In genomic region chr11:86604289-86604688, GRCm38 (mm10) we compare ENCODE assay signal across 23 mouse cellular contexts. TPM values are rescaled to one million over a fixed set of nuclear protein-coding genes. Genes with fewer than 3 reads are reported as not detected.
A peak's percentile ranks its signal among the peaks of the same experiment; 100 is the strongest.
DNase-seq lines count a peak whose midpoint lies in the region; ATAC-seq and TF ChIP-seq lines count a peak whose summit lies in the region.
"Had no signal": no experiment of that assay in that cellular context is flagged by ENCODE, and none has a peak within 500 bp of the region (broad histone marks: within the 10 kb centered on the region; RNA-seq: fewer than 3 reads in every experiment).

No protein-coding gene starts in this region.

- 84% methylated on average over 3 of the region's 3 CpGs for WGBS in liver, embryonic 13.5 days (ENCODE audit: insufficient replicate concordance)
- WGBS in liver, embryonic 12.5 days (ENCODE audit: insufficient replicate concordance) = 85% methylated on average over 3 of the region's 3 CpGs
- WGBS in intestine, postnatal 0 days = 84% methylated on average over 3 of the region's 3 CpGs
- WGBS in stomach, embryonic 16.5 days = 93% methylated on average over 3 of the region's 3 CpGs

- no peak overlapping the region for H3K4me3 ChIP-seq in liver, embryonic 13.5 days (replicated peaks)
- H3K4me3 ChIP-seq in liver, embryonic 12.5 days = no peak overlapping the region
- H3K4me3 ChIP-seq in bone marrow macrophage, adult 2 months (ENCODE audit: insufficient read depth, low read length) = no peak overlapping the region
- no peak overlapping the region for H3K4me3 ChIP-seq in intestine, postnatal 0 days (ENCODE audit: low read depth, low read length)
- H3K4me3 ChIP-seq in stomach, embryonic 16.5 days (replicated peaks; ENCODE audit: low read length) = no peak overlapping the region
- H3K4me3 ChIP-seq: erythroblast, embryonic 14.5 days; hindbrain, embryonic 10.5 days; limb, embryonic 12.5 days; megakaryocyte, embryonic 14.5 days; midbrain, embryonic 15.5 days; neural tube, embryonic 15.5 days had no signal

- H3K27ac ChIP-seq in liver, embryonic 13.5 days = peak overlapping the region; percentile 8
- no peak overlapping the region; the same call in 1 of the 2 replicates for H3K27ac ChIP-seq in liver, embryonic 12.5 days
- H3K27ac ChIP-seq in bone marrow macrophage, adult 2 months (ENCODE audit: insufficient read depth, low read depth, low read length) = peak overlapping the region; percentile 97
- peak overlapping the region; percentile 58 for H3K27ac ChIP-seq in intestine, postnatal 0 days (ENCODE audit: low read depth, low read length)
- peak overlapping the region; percentile 24 for H3K27ac ChIP-seq in stomach, embryonic 16.5 days (ENCODE audit: low read length)
- H3K27ac ChIP-seq: hindbrain, embryonic 10.5 days; hindbrain, postnatal 0 days; limb, embryonic 12.5 days; midbrain, embryonic 15.5 days; neural tube, embryonic 15.5 days had no signal

- H3K36me3 ChIP-seq in liver, embryonic 13.5 days = peaks cover 37% of the 10 kb centered on the region
- H3K36me3 ChIP-seq in liver, embryonic 12.5 days = peaks cover 52% of the 10 kb centered on the region
- H3K36me3 ChIP-seq in intestine, postnatal 0 days (ENCODE audit: control insufficient read depth, insufficient read depth) = peaks cover 14% of the 10 kb centered on the region; the same call in 1 of the 2 replicates
- peaks cover 4% of the 10 kb centered on the region for H3K36me3 ChIP-seq in stomach, embryonic 16.5 days (ENCODE audit: control insufficient read depth, insufficient read depth, low read length)

- H3K4me1 ChIP-seq in liver, embryonic 13.5 days (replicated peaks) = 0 out of 2 replicates have a peak, but pooled peaks cover 6% of the 10 kb centered on the region
- peaks cover 5% of the 10 kb centered on the region for H3K4me1 ChIP-seq in liver, embryonic 12.5 days
- peaks cover 54% of the 10 kb centered on the region for H3K4me1 ChIP-seq in bone marrow macrophage, adult 2 months (ENCODE audit: control insufficient read depth, insufficient read depth, low read length)
- H3K4me1 ChIP-seq in intestine, postnatal 0 days (replicated peaks; ENCODE audit: control insufficient read depth, insufficient read depth, low read length) = 0 out of 2 replicates have a peak, but pooled peaks cover 11% of the 10 kb centered on the region
- H3K4me1 ChIP-seq in stomach, embryonic 16.5 days (ENCODE audit: control insufficient read depth, insufficient read depth, low read length) = peaks cover 3% of the 10 kb centered on the region; the same call in 1 of the 2 replicates
- H3K4me1 ChIP-seq: hindbrain, embryonic 10.5 days; limb, embryonic 12.5 days; midbrain, embryonic 15.5 days; neural tube, embryonic 15.5 days had no signal

- no peak for DNase-seq in liver, embryonic 13.5 days
- DNase-seq in retina, embryonic 14.5 days (ENCODE audit: low spot score) = no peak
- DNase-seq in right cerebral cortex, postnatal 14 days = no peak
- DNase-seq: adrenal gland, postnatal 36 days; cerebellum, adult 9-10 months; gastrocnemius, postnatal 25 days; kidney, adult 9 months; kidney, postnatal 25 days; lung, embryonic 14.5 days; right cerebral cortex, postnatal 25 days; thymus, postnatal 4 days had no signal

- no peak for ATAC-seq in liver, embryonic 13.5 days (ENCODE audit: low read depth)
- ATAC-seq in liver, embryonic 12.5 days = no peak
- no peak for ATAC-seq in intestine, postnatal 0 days
- ATAC-seq in stomach, embryonic 16.5 days (ENCODE audit: insufficient read depth, low FRiP score) = no peak
- ATAC-seq: forebrain, embryonic 14.5 days; hindbrain, postnatal 0 days; midbrain, embryonic 15.5 days had no signal

- no peaks in the 10 kb centered on the region for H3K27me3 ChIP-seq in liver, embryonic 13.5 days
- no peaks in the 10 kb centered on the region for H3K27me3 ChIP-seq in liver, embryonic 12.5 days (replicated peaks)
- H3K27me3 ChIP-seq in intestine, postnatal 0 days (replicated peaks; ENCODE audit: control insufficient read depth, insufficient read depth, low read length) = no peaks in the 10 kb centered on the region
- H3K27me3 ChIP-seq in stomach, embryonic 16.5 days (ENCODE audit: control insufficient read depth, insufficient read depth, low read length) = no peaks in the 10 kb centered on the region
- H3K27me3 ChIP-seq: limb, embryonic 12.5 days; megakaryocyte, embryonic 14.5 days; midbrain, embryonic 15.5 days; neural tube, embryonic 15.5 days had no signal

- H3K9me3 ChIP-seq in liver, embryonic 13.5 days (replicated peaks) = no peaks in the 10 kb centered on the region
- H3K9me3 ChIP-seq in liver, embryonic 12.5 days (replicated peaks) = no peaks in the 10 kb centered on the region
- no peaks in the 10 kb centered on the region for H3K9me3 ChIP-seq in intestine, postnatal 0 days (ENCODE audit: control insufficient read depth)
- no peaks in the 10 kb centered on the region for H3K9me3 ChIP-seq in stomach, embryonic 16.5 days (replicated peaks; ENCODE audit: control insufficient read depth, low read length)
- H3K9me3 ChIP-seq: hindbrain, embryonic 10.5 days; megakaryocyte, embryonic 14.5 days; midbrain, embryonic 15.5 days; neural tube, embryonic 15.5 days had no signal

- H3K9ac ChIP-seq in liver, embryonic 13.5 days = no peak overlapping the region
- H3K9ac ChIP-seq in liver, embryonic 12.5 days = no peak overlapping the region
- H3K9ac ChIP-seq in intestine, postnatal 0 days (ENCODE audit: low read depth, low read length) = no peak overlapping the region
- H3K9ac ChIP-seq in stomach, embryonic 16.5 days (ENCODE audit: low read length) = no peak overlapping the region
- H3K9ac ChIP-seq: limb, embryonic 12.5 days; lung, embryonic 14.5 days; midbrain, embryonic 15.5 days; neural tube, embryonic 15.5 days had no signal

- no peak for TF ChIP-seq CTCF in bone marrow macrophage, adult 2 months (IDR thresholded peaks at IDR 0.05; ENCODE audit: low read depth, low read length)
- TF ChIP-seq CTCF in intestine, postnatal 0 days (IDR thresholded peaks at IDR 0.05; ENCODE audit: low read depth) = no peak

- no peak overlapping the region for H3K4me2 ChIP-seq in liver, embryonic 13.5 days
- no peak overlapping the region for H3K4me2 ChIP-seq in liver, embryonic 12.5 days
- H3K4me2 ChIP-seq in intestine, postnatal 0 days (replicated peaks; ENCODE audit: low read depth) = no peak overlapping the region
- no peak overlapping the region for H3K4me2 ChIP-seq in stomach, embryonic 16.5 days (ENCODE audit: low read depth, low read length)
- H3K4me2 ChIP-seq: limb, embryonic 12.5 days; lung, embryonic 14.5 days; midbrain, embryonic 15.5 days; neural tube, embryonic 15.5 days had no signal

- TF ChIP-seq POLR2A in bone marrow macrophage, adult 2 months (IDR thresholded peaks at IDR 0.05; ENCODE audit: borderline replicate concordance, low read depth, low read length) = no peak

RNA-seq across cellular contexts. Expression of gene Tubd1, which starts 59.5 kb away (rescaled TPM):
- polyA plus RNA-seq in liver, embryonic 13.5 days (2015; fragmentation: Nextera tagmentation; extraction: Ambion mirVana) = 13.2 and 13.6 TPM in 2 replicates
- 13.7 and 14.8 TPM in 2 replicates for polyA plus RNA-seq in liver, embryonic 12.5 days (2016; fragmentation: Nextera tagmentation; extraction: Ambion mirVana)
- polyA plus RNA-seq in bone marrow macrophage, adult 2 months (2012; ENCODE audit: insufficient read depth, insufficient read length, missing spikeins) = 6.2 and 6.9 TPM in 2 replicates
- 4.7 and 5.9 TPM in 2 replicates for polyA plus RNA-seq in intestine, postnatal 0 days (2015; fragmentation: Nextera tagmentation; extraction: Ambion mirVana)
- polyA plus RNA-seq in stomach, embryonic 16.5 days (2015; fragmentation: Nextera tagmentation; extraction: Ambion mirVana) = 10.4 and 11.8 TPM in 2 replicates

RNA-seq across cellular contexts. Expression of gene Rps6kb1, which starts 59.7 kb away (rescaled TPM):
- 30.5 and 34.4 TPM in 2 replicates for polyA plus RNA-seq in liver, embryonic 13.5 days (2015; fragmentation: Nextera tagmentation; extraction: Ambion mirVana)
- 35.9 and 40.6 TPM in 2 replicates for polyA plus RNA-seq in liver, embryonic 12.5 days (2016; fragmentation: Nextera tagmentation; extraction: Ambion mirVana)
- polyA plus RNA-seq in bone marrow macrophage, adult 2 months (2012; ENCODE audit: insufficient read depth, insufficient read length, missing spikeins) = 30.9 and 33.0 TPM in 2 replicates
- 37.9 and 39.9 TPM in 2 replicates for polyA plus RNA-seq in intestine, postnatal 0 days (2015; fragmentation: Nextera tagmentation; extraction: Ambion mirVana)
- polyA plus RNA-seq in stomach, embryonic 16.5 days (2015; fragmentation: Nextera tagmentation; extraction: Ambion mirVana) = 58.4 and 60.0 TPM in 2 replicates
